Mouse (Mus musculus) testis, adult 2 months (tissue): Measurements from ENCODE around the gene Mbd6.

Experiments used
- CTCF ChIP-seq: fragments of 200-500 bp; IDR thresholded peaks from 2 replicates; pipeline ENCODE4 v1.5.1; 2012; ENCODE audit warnings: low read depth, mild to moderate bottlenecking, inconsistent platforms, low read length, moderate library complexity; ENCODE audit not compliant: control insufficient read depth, insufficient read depth, insufficient replicate concordance
- POLR2A ChIP-seq: fragments of 200-500 bp; IDR thresholded peaks from 2 replicates; pipeline ENCODE4 v1.6.1; 2012; ENCODE audit warnings: low read depth, mild to moderate bottlenecking, inconsistent platforms, low read length, moderate library complexity; ENCODE audit not compliant: control insufficient read depth

DNA sequence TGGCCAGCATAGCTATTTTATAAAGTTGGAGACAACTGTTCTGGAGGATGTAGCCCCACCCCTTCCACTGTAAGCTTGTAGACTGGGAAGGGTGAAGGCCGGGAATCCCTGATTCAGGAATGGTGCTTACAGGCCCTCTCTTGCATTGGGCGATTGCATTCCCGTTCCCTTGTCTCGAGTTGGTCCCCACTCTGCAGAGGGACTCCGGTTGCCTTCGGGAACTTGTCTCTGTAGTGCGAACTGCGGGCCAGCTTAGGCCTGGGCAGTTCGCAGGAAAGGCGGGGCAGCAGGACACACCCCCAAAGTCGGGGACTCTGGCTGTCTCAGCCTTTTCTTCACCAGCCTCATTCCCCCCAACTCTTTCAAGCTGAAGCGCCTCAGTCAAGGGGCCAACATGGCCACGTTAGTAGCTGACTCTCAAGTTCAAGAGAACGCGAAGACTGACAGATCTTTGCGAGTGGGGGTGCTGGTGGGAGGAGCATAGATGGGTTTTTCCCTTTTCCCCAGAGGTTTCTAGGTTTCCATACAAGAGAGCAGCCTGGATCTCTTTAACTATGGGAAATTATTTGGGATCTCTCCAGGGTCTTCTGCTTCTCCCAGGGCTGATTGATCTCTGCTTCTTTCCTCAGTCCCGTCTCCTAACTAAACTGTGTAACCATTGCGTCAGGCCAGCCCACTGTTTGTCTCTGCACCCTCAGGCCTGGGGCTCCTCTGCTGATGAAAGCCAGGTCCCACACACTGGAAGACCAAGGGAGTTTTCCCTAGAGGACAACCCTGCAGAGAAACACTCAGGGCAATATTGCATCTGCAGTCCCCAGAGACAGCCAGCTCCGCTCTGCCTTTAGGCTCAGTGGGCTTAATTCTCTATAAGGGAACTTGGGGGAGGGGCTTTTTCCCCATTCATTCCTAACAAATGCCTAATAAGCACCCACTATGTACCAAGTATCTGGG, 2.4 kb upstream of the Mbd6 start:
- no peak for TF ChIP-seq CTCF
- no peak for TF ChIP-seq POLR2A
